Mouse (Mus musculus): ENCODE measurements around the gene Tbx3. TPM values are rescaled to one million over a fixed set of nuclear protein-coding genes. Genes with fewer than 3 reads are reported as not detected.
A peak's percentile ranks its signal among the peaks of the same experiment; 100 is the strongest.

Tbx3 gene
- polyA plus RNA-seq, 1 experiment from 2014 or later = 44.1 TPM

DNA sequence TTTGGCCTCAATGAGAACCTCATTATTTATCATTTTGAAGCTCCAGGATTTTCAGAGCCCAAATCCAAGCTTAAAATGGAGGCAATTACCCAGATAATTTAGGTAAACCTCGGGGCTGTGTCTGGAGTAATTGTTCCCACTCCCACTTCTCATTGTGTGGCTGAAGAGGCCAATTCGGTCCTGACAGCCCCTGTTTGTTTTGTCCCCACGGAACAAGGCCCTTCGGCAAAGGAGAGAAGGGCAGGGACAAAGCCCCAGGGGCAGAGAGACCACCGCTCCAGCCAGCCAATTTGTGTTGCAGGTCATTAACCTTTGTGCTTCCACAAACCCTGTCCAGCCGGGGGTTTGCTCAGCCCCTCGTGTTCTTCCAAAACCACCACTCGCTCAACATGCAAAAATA lies 24.4 kb downstream of the Tbx3 start:
- no peaks in the 10 kb centered on the region for H3K9me3 ChIP-seq (ENCODE audit: control insufficient read depth, low read length)
- H3K4me3 ChIP-seq (ENCODE audit: low read depth, low read length) = no peak overlapping the region
- WGBS = 34% methylated on average over 8 of the region's 8 CpGs
- H3K27me3 ChIP-seq (replicated peaks; ENCODE audit: control insufficient read depth, insufficient read depth, low read length) = peaks cover 10% of the 10 kb centered on the region; the same call in 1 of the 2 replicates
- no peak overlapping the region for H3K9ac ChIP-seq (ENCODE audit: low read length)
- H3K36me3 ChIP-seq (ENCODE audit: control insufficient read depth, insufficient read depth, low read length) = no peaks in the 10 kb centered on the region
- ATAC-seq (replicated peaks; ENCODE audit: low FRiP score, low TSS enrichment, low read depth) (no peak), DNase-seq (ENCODE audit: low spot score) (no peak)
- no peak overlapping the region for H3K4me2 ChIP-seq (ENCODE audit: low read length)
- no peaks in the 10 kb centered on the region for H3K4me1 ChIP-seq (replicated peaks; ENCODE audit: control insufficient read depth, insufficient read depth, low read length)
- H3K27ac ChIP-seq (ENCODE audit: low read depth) = no peak overlapping the region

DNA sequence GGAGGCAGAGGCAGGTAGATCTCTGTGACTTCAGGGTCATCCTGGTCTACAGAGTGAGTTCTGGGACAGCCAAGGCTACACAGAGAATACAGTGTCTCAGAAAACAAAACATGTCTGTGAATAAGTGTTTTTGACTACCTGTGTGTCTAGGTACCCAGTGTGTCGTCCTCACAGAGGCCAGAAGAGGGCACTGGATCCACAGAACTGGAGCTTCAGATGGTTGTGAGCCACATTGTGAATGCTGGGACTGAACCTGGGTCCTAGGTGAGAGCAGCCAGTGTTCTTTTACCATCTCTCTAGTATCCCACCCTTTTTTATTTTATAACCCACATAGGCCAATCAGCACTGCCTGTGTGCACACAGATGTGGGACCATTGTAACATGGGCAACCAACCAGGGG lies 32.6 kb downstream of the Tbx3 start:
- Histone ChIP-seq H3K4me1 (replicated peaks; ENCODE audit: control insufficient read depth, insufficient read depth, low read length) (0 out of 2 replicates have a peak, but pooled peaks cover 4% of the 10 kb centered on the region), H3K9ac (ENCODE audit: low read length) (no peak overlapping the region), H3K27ac (ENCODE audit: low read depth) (no peak overlapping the region), H3K4me3 (ENCODE audit: low read depth, low read length) (no peak overlapping the region), H3K9me3 (ENCODE audit: control insufficient read depth, low read length) (no peaks in the 10 kb centered on the region), H3K27me3 (replicated peaks; ENCODE audit: control insufficient read depth, insufficient read depth, low read length) (peaks cover 23% of the 10 kb centered on the region), H3K4me2 (ENCODE audit: low read length) (no peak overlapping the region), H3K36me3 (ENCODE audit: control insufficient read depth, insufficient read depth, low read length) (no peaks in the 10 kb centered on the region)
- ATAC-seq (replicated peaks; ENCODE audit: low FRiP score, low TSS enrichment, low read depth) (no peak), DNase-seq (ENCODE audit: low spot score) (no peak)
- 84% methylated on average over 1 of the region's 1 CpGs for WGBS

DNA sequence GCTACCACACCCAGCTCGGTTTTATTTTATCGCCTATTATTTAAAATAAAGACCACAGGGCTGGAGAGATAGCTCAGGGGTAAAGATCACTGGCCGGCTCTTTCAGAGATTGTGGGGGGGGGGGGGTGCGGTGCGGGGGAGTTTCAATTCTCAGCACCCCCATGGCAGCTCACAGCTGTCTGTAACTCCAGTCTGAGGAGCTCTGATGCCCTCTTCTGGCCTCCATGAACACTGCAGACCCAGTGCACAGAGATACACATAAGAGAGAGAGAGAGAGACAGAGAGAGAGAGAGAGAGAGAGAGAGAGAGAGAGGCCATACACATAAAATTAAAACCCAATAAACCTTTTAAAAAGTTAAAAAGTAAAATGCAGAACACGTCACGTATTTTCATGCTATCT lies 34.4 kb downstream of the Tbx3 start:
- H3K4me2 ChIP-seq (ENCODE audit: low read length) = no peak overlapping the region
- no peak overlapping the region for H3K27ac ChIP-seq (ENCODE audit: low read depth)
- DNase-seq (ENCODE audit: low spot score) (no peak), ATAC-seq (replicated peaks; ENCODE audit: low FRiP score, low TSS enrichment, low read depth) (no peak)
- no peaks in the 10 kb centered on the region for H3K9me3 ChIP-seq (ENCODE audit: control insufficient read depth, low read length)
- no peak overlapping the region for H3K4me3 ChIP-seq (ENCODE audit: low read depth, low read length)
- H3K36me3 ChIP-seq (ENCODE audit: control insufficient read depth, insufficient read depth, low read length) = no peaks in the 10 kb centered on the region
- WGBS = 69% methylated on average over 7 of the region's 7 CpGs
- H3K4me1 ChIP-seq (replicated peaks; ENCODE audit: control insufficient read depth, insufficient read depth, low read length) = 0 out of 2 replicates have a peak, but pooled peaks cover 4% of the 10 kb centered on the region
- H3K27me3 ChIP-seq (replicated peaks; ENCODE audit: control insufficient read depth, insufficient read depth, low read length) = peaks cover 29% of the 10 kb centered on the region
- H3K9ac ChIP-seq (ENCODE audit: low read length) = no peak overlapping the region

DNA sequence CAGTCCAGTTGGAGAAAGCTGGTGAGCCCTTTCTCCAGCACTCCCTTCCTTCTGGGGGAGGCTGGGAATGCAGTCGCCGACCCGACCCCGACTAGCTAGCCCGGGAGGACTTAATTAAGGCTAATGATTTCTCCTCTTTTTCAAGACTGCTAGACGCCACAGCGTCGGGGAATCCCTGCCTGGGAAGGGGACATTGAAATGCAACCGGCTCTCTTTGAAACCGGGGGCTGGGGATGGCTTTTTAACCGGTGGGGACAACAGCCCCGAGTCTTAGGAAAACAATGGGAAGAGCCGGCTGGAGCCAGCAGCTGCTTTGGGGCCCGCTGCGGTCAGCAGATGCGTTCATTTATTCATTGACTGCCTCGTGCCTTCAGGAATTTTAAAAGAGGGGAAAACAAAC lies 36.0 kb downstream of the Tbx3 start:
- H3K9ac ChIP-seq (ENCODE audit: low read length) = no peak overlapping the region
- H3K27ac ChIP-seq (ENCODE audit: low read depth) = no peak overlapping the region
- 0 out of 2 replicates have a peak, but pooled peaks cover 4% of the 10 kb centered on the region for H3K4me1 ChIP-seq (replicated peaks; ENCODE audit: control insufficient read depth, insufficient read depth, low read length)

DNA sequence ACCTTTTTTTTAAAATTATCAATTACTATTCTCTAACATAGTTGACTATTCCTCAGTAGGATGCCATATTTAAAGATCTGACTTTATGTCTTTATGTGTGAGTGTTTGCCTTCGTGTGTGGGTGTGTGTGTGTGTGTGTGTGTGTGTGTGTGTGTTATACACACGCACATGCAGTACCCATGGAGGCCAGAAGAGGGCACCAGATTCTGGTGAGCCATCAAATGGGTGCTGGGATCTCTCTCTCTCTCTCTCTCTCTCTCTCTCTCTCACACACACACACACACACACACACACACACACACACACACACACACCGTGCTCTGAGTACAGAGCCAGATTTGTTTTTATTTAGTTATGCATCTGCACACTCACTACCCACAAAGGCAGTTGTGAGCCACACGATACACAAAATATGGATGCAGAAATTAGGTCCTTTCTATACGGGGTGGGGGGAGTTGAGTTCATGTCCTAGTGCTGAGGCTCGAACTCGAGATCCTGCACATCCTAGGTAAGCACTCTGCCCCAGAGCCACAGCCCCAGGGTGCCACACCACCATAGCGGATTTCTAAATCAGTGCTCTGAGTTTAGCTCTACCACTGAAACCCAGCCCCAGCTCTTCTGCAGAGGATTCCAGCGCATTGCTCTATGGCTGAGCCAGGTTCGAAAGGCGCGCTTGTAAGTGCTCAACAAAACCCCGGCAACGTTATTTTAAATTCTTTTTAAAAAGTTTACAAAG lies 38.5 kb downstream of the Tbx3 start:
- Histone ChIP-seq H3K9me3 (ENCODE audit: control insufficient read depth, low read length) (0 out of 2 replicates have a peak, but pooled peaks cover 3% of the 10 kb centered on the region), H3K9ac (ENCODE audit: low read length) (no peak overlapping the region), H3K36me3 (ENCODE audit: control insufficient read depth, insufficient read depth, low read length) (no peaks in the 10 kb centered on the region), H3K4me1 (replicated peaks; ENCODE audit: control insufficient read depth, insufficient read depth, low read length) (0 out of 2 replicates have a peak, but pooled peaks cover 4% of the 10 kb centered on the region), H3K4me2 (ENCODE audit: low read length) (no peak overlapping the region), H3K27me3 (replicated peaks; ENCODE audit: control insufficient read depth, insufficient read depth, low read length) (peaks cover 32% of the 10 kb centered on the region), H3K27ac (ENCODE audit: low read depth) (no peak overlapping the region), H3K4me3 (ENCODE audit: low read depth, low read length) (no peak overlapping the region)
- ATAC-seq (replicated peaks; ENCODE audit: low FRiP score, low TSS enrichment, low read depth) = no peak
- DNase-seq (ENCODE audit: low spot score) = no peak
- WGBS = 88% methylated on average over 14 of the region's 14 CpGs

More for the DNA sequence above, 36.0 kb downstream of the Tbx3 start:
- 0 out of 2 replicates have a peak, but pooled peaks cover 2% of the 10 kb centered on the region for H3K9me3 ChIP-seq (ENCODE audit: control insufficient read depth, low read length)
- WGBS = under 1% methylated on average over 17 of the region's 17 CpGs
- DNase-seq (ENCODE audit: low spot score) (no peak), ATAC-seq (replicated peaks; ENCODE audit: low FRiP score, low TSS enrichment, low read depth) (no peak)
- H3K4me2 ChIP-seq (ENCODE audit: low read length) = peak overlapping the region; percentile 50
- H3K4me3 ChIP-seq (ENCODE audit: low read depth, low read length) = peak overlapping the region; percentile 21
- H3K36me3 ChIP-seq (ENCODE audit: control insufficient read depth, insufficient read depth, low read length) = no peaks in the 10 kb centered on the region
- peaks cover 32% of the 10 kb centered on the region for H3K27me3 ChIP-seq (replicated peaks; ENCODE audit: control insufficient read depth, insufficient read depth, low read length)

DNA sequence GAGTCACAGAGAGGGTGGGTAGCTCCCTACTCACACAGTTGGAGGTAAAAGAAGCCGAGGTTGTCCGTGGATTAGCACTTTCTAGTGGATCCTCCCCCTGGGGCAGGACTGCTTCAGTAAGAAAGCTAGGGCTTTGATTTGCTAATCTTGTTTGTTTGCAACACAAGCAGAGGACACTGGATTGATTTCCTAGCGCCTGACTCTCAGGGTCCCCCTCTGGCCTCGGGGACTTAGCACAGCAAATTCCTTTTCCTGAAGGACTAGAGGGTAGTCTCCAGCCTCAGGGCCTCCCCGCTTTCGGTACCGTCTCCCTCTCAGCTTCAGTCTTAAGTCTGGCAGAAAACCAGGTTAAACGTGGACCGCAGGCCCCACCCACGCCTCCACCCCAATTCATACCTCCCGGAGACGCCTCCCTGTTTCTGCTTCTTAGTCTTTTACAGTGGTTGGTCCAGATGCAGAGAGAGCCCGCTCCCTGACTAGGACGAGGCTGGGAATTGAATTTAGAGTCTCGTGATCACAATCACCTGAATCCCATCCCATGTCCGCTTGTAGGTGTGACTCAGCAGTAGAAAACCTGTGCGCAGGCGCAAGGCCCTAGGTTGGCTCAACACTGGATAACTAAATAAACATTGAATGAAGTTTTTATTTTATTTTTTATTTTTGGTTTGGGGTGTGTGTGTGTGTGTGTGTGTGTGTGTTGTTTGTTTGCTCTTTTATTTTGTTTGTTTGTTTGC lies 39.5 kb downstream of the Tbx3 start:
- H3K9me3 ChIP-seq (ENCODE audit: control insufficient read depth, low read length) = 0 out of 2 replicates have a peak, but pooled peaks cover 3% of the 10 kb centered on the region
- no peak for ATAC-seq (replicated peaks; ENCODE audit: low FRiP score, low TSS enrichment, low read depth)
- peaks cover 32% of the 10 kb centered on the region for H3K27me3 ChIP-seq (replicated peaks; ENCODE audit: control insufficient read depth, insufficient read depth, low read length)
- H3K36me3 ChIP-seq (ENCODE audit: control insufficient read depth, insufficient read depth, low read length) = no peaks in the 10 kb centered on the region
- no peak overlapping the region for H3K4me2 ChIP-seq (ENCODE audit: low read length)
- WGBS = 28% methylated on average over 18 of the region's 18 CpGs
- no peak overlapping the region for H3K4me3 ChIP-seq (ENCODE audit: low read depth, low read length)
- H3K9ac ChIP-seq (ENCODE audit: low read length) = no peak overlapping the region
- H3K27ac ChIP-seq (ENCODE audit: low read depth) = no peak overlapping the region
- no peak for DNase-seq (ENCODE audit: low spot score)
- H3K4me1 ChIP-seq (replicated peaks; ENCODE audit: control insufficient read depth, insufficient read depth, low read length) = 0 out of 2 replicates have a peak, but pooled peaks cover 4% of the 10 kb centered on the region

DNA sequence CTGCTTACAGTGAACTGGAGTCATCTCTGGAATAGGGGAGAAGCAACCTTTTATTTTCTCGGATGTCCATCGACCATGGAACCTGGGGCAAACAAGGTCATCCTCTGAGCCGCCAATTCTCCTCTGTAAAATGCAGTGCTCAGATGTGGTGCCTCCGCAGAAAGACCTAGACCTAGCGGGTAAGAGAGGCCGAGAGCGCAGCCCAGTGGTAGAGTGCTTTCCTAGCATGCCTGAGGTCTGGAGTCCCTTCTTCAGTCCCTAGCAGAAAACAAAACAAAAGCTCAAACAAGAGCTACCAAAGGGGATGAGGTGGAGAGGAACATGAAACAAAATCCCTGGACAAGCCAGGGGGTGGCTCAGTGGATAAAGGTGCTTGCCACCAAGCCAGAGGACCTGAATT lies 40.3 kb downstream of the Tbx3 start:
- Histone ChIP-seq H3K9ac (ENCODE audit: low read length) (no peak overlapping the region), H3K27ac (ENCODE audit: low read depth) (no peak overlapping the region), H3K4me3 (ENCODE audit: low read depth, low read length) (no peak overlapping the region), H3K4me1 (replicated peaks; ENCODE audit: control insufficient read depth, insufficient read depth, low read length) (0 out of 2 replicates have a peak, but pooled peaks cover 4% of the 10 kb centered on the region), H3K36me3 (ENCODE audit: control insufficient read depth, insufficient read depth, low read length) (no peaks in the 10 kb centered on the region), H3K27me3 (replicated peaks; ENCODE audit: control insufficient read depth, insufficient read depth, low read length) (peaks cover 31% of the 10 kb centered on the region), H3K4me2 (ENCODE audit: low read length) (no peak overlapping the region), H3K9me3 (ENCODE audit: control insufficient read depth, low read length) (0 out of 2 replicates have a peak, but pooled peaks cover 3% of the 10 kb centered on the region)
- no peak for DNase-seq (ENCODE audit: low spot score)
- 37% methylated on average over 7 of the region's 7 CpGs for WGBS
- no peak for ATAC-seq (replicated peaks; ENCODE audit: low FRiP score, low TSS enrichment, low read depth)

DNA sequence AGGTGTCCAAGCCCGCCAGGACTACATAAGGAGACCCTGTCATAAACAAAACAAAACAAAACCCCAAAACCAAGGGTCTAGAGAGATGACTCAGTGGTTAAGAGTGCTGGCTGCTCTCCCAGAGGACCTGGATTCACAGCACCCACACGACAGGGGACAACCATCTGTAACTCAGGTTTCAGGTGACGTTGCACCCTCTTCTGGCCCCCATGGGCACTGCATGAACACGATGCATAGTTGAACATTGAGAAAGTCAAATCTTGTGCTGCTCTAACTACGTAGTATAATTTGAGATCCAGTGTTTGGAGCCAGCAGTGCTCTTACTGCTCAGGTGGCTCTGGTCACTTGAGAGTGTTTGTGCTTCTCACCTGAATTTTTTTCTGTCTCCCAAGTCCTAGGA lies 41.2 kb downstream of the Tbx3 start:
- H3K4me2 ChIP-seq (ENCODE audit: low read length) = no peak overlapping the region
- H3K27me3 ChIP-seq (replicated peaks; ENCODE audit: control insufficient read depth, insufficient read depth, low read length) = peaks cover 23% of the 10 kb centered on the region
- ATAC-seq (replicated peaks; ENCODE audit: low FRiP score, low TSS enrichment, low read depth) = no peak
- no peak overlapping the region for H3K9ac ChIP-seq (ENCODE audit: low read length)
- H3K27ac ChIP-seq (ENCODE audit: low read depth) = no peak overlapping the region
- H3K36me3 ChIP-seq (ENCODE audit: control insufficient read depth, insufficient read depth, low read length) = no peaks in the 10 kb centered on the region
- 0 out of 2 replicates have a peak, but pooled peaks cover 3% of the 10 kb centered on the region for H3K9me3 ChIP-seq (ENCODE audit: control insufficient read depth, low read length)
- 0 out of 2 replicates have a peak, but pooled peaks cover 1% of the 10 kb centered on the region for H3K4me1 ChIP-seq (replicated peaks; ENCODE audit: control insufficient read depth, insufficient read depth, low read length)
- no peak overlapping the region for H3K4me3 ChIP-seq (ENCODE audit: low read depth, low read length)
- DNase-seq (ENCODE audit: low spot score) = no peak
- WGBS = 89% methylated on average over 5 of the region's 5 CpGs
